Mouse (Mus musculus) MEL (cell line): Measurements from ENCODE around the gene 2900011O08Rik. TPM values are rescaled to one million over a fixed set of nuclear protein-coding genes. Genes with fewer than 3 reads are reported as not detected.

Experiments
- DNase-seq: peaks from one replicate; pipeline ENCODE4 v3.0.0; 2011; ENCODE audit warnings: low read depth, low spot score
- H3K27ac ChIP-seq: 2 replicates; pipeline ENCODE4 v1.5.1; 2012; ENCODE audit warnings: low read depth, mild to moderate bottlenecking, control low read depth, low read length, moderate library complexity; ENCODE audit not compliant: control insufficient read depth
- H3K27me3 ChIP-seq, 2 experiments: fragments of 150-350 bp in 1 of 2; sonication (generic) in 1 of 2; 2 replicates each; pipeline ENCODE4 v1.6.1; 2012; ENCODE audit warnings: low read length in 2 of 2, mild to moderate bottlenecking in 2 of 2, improper control_type of control experiment in 1 of 2, moderate library complexity in 1 of 2; ENCODE audit not compliant: insufficient read depth in 2 of 2, control insufficient read depth in 1 of 2
- H3K36me3 ChIP-seq, 2 experiments: 2 replicates each; pipeline ENCODE4 v1.6.1; 2012 to 2014; ENCODE audit warnings: low read length in 2 of 2, improper control_type of control experiment in 1 of 2, inconsistent platforms in 1 of 2, mild to moderate bottlenecking in 1 of 2; ENCODE audit not compliant: insufficient read depth in 2 of 2, control insufficient read depth in 1 of 2
- H3K4me1 ChIP-seq, 2 experiments: fragments of 150-350 bp in 1 of 2; sonication (generic) in 1 of 2; 2 replicates each; pipeline ENCODE4 v1.6.1; 2012; ENCODE audit warnings: low read length in 2 of 2, improper control_type of control experiment in 1 of 2, mild to moderate bottlenecking in 1 of 2; ENCODE audit not compliant: insufficient read depth in 2 of 2, control insufficient read depth in 1 of 2
- H3K4me3 ChIP-seq, 2 experiments: fragments of 150-350 bp in 1 of 2; sonication (generic) in 1 of 2; 2 replicates each; pipeline ENCODE4 v1.5.1; 2012; ENCODE audit warnings: low read depth in 2 of 2, low read length in 2 of 2, mild to moderate bottlenecking in 2 of 2, moderate library complexity in 2 of 2, control low read depth in 1 of 2, improper control_type of control experiment in 1 of 2; ENCODE audit not compliant: control insufficient read depth in 1 of 2, insufficient read depth in 1 of 2
- H3K79me2 ChIP-seq: 2 replicates; pipeline ENCODE4 v1.6.1; 2012; ENCODE audit warnings: mild to moderate bottlenecking, low read length, moderate library complexity; ENCODE audit not compliant: control insufficient read depth, poor library complexity, insufficient read depth
- H3K9ac ChIP-seq: 2 replicates; pipeline ENCODE4 v1.6.1; 2012; ENCODE audit warnings: low read depth, mild to moderate bottlenecking, control low read depth, low read length, moderate library complexity; ENCODE audit not compliant: control insufficient read depth, poor library complexity, severe bottlenecking
- H3K9me3 ChIP-seq: fragments of 150-350 bp; sonication (generic); replicated peaks from 2 replicates; pipeline ENCODE4 v1.6.1; 2012; ENCODE audit warnings: mild to moderate bottlenecking, low read length, improper control_type of control experiment, moderate library complexity; ENCODE audit not compliant: insufficient read depth
- CHD2 ChIP-seq: IDR thresholded peaks from 2 replicates; pipeline ENCODE4 v1.6.1; 2011; ENCODE audit warnings: low read length, improper control_type of control experiment
- E2F4 ChIP-seq: IDR thresholded peaks from 2 replicates; pipeline ENCODE4 v1.6.1; 2011; ENCODE audit warnings: low read depth, low read length, improper control_type of control experiment, borderline replicate concordance
- ELF1 ChIP-seq: IDR thresholded peaks from 2 replicates; pipeline ENCODE4 v1.6.1; 2014; ENCODE audit warnings: low read depth, mild to moderate bottlenecking, inconsistent platforms, low read length, improper control_type of control experiment, moderate library complexity
- ETS1 ChIP-seq: IDR thresholded peaks from 2 replicates; pipeline ENCODE4 v1.6.1; 2012; ENCODE audit warnings: low read depth, mild to moderate bottlenecking, inconsistent platforms, low read length, improper control_type of control experiment, moderate library complexity
- GABPA ChIP-seq: IDR thresholded peaks from 2 replicates; pipeline ENCODE4 v1.6.1; 2012; ENCODE audit warnings: low read depth, mild to moderate bottlenecking, inconsistent platforms, low read length, improper control_type of control experiment, moderate library complexity
- GATA1 ChIP-seq: IDR thresholded peaks from 2 replicates; pipeline ENCODE4 v1.6.1; 2011; ENCODE audit warnings: low read depth, low read length, improper control_type of control experiment
- JUND ChIP-seq: IDR thresholded peaks from 2 replicates; pipeline ENCODE4 v1.6.1; 2011; ENCODE audit warnings: low read depth, mild to moderate bottlenecking, improper control_type of control experiment, low read length
- KAT2A ChIP-seq: conservative IDR thresholded peaks from 2 replicates; pipeline ENCODE4 v1.6.1; 2012; ENCODE audit warnings: low read depth, low read length, improper control_type of control experiment, inconsistent platforms
- MAX ChIP-seq: IDR thresholded peaks from 2 replicates; pipeline ENCODE4 v1.6.1; 2011; ENCODE audit warnings: low read length, improper control_type of control experiment
- MAZ ChIP-seq: IDR thresholded peaks from 2 replicates; pipeline ENCODE4 v1.6.1; 2012; ENCODE audit warnings: low read depth, mild to moderate bottlenecking, inconsistent platforms, low read length, improper control_type of control experiment
- MYB ChIP-seq: IDR thresholded peaks from 2 replicates; pipeline ENCODE4 v1.6.1; 2011; ENCODE audit warnings: mild to moderate bottlenecking, low read depth, low read length, improper control_type of control experiment
- MYC ChIP-seq: IDR thresholded peaks from 2 replicates; pipeline ENCODE4 v1.6.1; 2011; ENCODE audit warnings: low read depth, mild to moderate bottlenecking, low read length, improper control_type of control experiment, moderate library complexity
- NELFE ChIP-seq: IDR thresholded peaks from 2 replicates; pipeline ENCODE4 v1.6.1; 2011; ENCODE audit warnings: low read depth, low read length, improper control_type of control experiment
- POLR2AphosphoS5 ChIP-seq: IDR thresholded peaks from 2 replicates; pipeline ENCODE4 v1.6.1; 2012; ENCODE audit warnings: low read depth, borderline replicate concordance, mild to moderate bottlenecking, inconsistent platforms, low read length, moderate library complexity, mixed read lengths
- SIN3A ChIP-seq: IDR thresholded peaks from 2 replicates; pipeline ENCODE4 v1.6.1; 2012; ENCODE audit warnings: low read length, improper control_type of control experiment, inconsistent platforms
- SMC3 ChIP-seq: IDR thresholded peaks from 2 replicates; pipeline ENCODE4 v1.6.1; 2011; ENCODE audit warnings: low read depth, low read length, improper control_type of control experiment
- TBP ChIP-seq: IDR thresholded peaks from 2 replicates; pipeline ENCODE4 v1.8.0; 2011; ENCODE audit warnings: low read depth, low read length, improper control_type of control experiment
- TCF12 ChIP-seq: IDR thresholded peaks from 2 replicates; pipeline ENCODE4 v1.6.1; 2014; ENCODE audit warnings: low read depth, mild to moderate bottlenecking, inconsistent platforms, low read length, improper control_type of control experiment, moderate library complexity
- UBTF ChIP-seq: IDR thresholded peaks from 2 replicates; pipeline ENCODE4 v1.6.1; 2012; ENCODE audit warnings: low read depth, mild to moderate bottlenecking, inconsistent platforms, low read length, improper control_type of control experiment, moderate library complexity, borderline replicate concordance; ENCODE audit not compliant: insufficient read depth
- USF1 ChIP-seq: IDR thresholded peaks from 2 replicates; pipeline ENCODE4 v1.6.1; 2014; ENCODE audit warnings: low read depth, mild to moderate bottlenecking, inconsistent platforms, low read length, improper control_type of control experiment, moderate library complexity
- USF2 ChIP-seq, 2 experiments: IDR thresholded peaks; 2 replicates each; pipeline ENCODE4 v1.6.1; 2011 to 2012; ENCODE audit warnings: improper control_type of control experiment in 2 of 2, low read length in 2 of 2, borderline replicate concordance in 1 of 2, inconsistent platforms in 1 of 2, low read depth in 1 of 2, mild to moderate bottlenecking in 1 of 2; ENCODE audit not compliant: insufficient read depth in 1 of 2
- ZC3H11A ChIP-seq: IDR thresholded peaks from 2 replicates; pipeline ENCODE4 v1.6.1; 2012; ENCODE audit warnings: low read depth, mild to moderate bottlenecking, inconsistent platforms, low read length, improper control_type of control experiment
- ZNF384 ChIP-seq: IDR thresholded peaks from 2 replicates; pipeline ENCODE4 v1.6.1; 2012; ENCODE audit warnings: low read depth, mild to moderate bottlenecking, inconsistent platforms, low read length, improper control_type of control experiment
- polyA plus RNA-seq, 2 experiments: library from polyadenylated mRNA; stranded (reverse) in 1 of 2; unstranded in 1 of 2; fragments of >175 nt in 1 of 2; fragments of >200 nt in 1 of 2; gene quantifications; 2 replicates each; pipeline versions ENCODE4 v1.2.1 to v1.2.4; 2012; ENCODE audit warnings: low replicate concordance in 2 of 2, low read depth in 1 of 2; ENCODE audit not compliant: insufficient read length in 2 of 2, insufficient read depth in 1 of 2, missing spikeins in 1 of 2
- total RNA-seq: library from RNA; depleted of rRNA; stranded (reverse); fragments of 300-350 nt; gene quantifications from 2 replicates; pipeline ENCODE4 v1.2.3, GENCODE M21; 2012

2900011O08Rik gene
- total and polyA plus RNA-seq, 3 experiments: 0.04 TPM; not detected in 2

DNA sequence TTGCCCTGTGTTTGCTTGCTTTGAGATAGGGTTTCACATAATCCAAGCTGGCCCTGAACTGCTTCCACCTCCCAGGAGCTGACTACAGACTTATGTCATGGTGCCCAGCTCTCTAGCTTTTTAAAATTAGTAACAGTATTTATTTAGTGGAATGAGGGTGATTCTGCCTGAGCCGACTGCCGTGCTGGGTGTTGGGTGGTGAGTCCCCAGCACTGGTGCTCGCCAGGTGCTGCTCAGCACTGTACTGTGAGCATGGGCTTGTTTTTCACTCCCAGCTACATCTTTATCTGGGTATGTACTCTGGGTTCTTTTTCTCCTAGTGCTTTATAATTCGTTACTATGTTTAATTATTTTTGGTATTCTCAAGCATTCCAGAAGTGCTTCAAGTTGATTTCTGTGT is 41.3 kb upstream of the 2900011O08Rik start:
- no peak overlapping the region for H3K4me3 ChIP-seq
- no peak overlapping the region for H3K27ac ChIP-seq
- H3K79me2 ChIP-seq: no peaks in the 10 kb centered on the region
- no peaks in the 10 kb centered on the region for H3K27me3 ChIP-seq
- DNase-seq: no peak
- peaks cover 0 to 4% of the 10 kb centered on the region in 2 experiments; a peak in 2 of 4 replicates for H3K36me3 ChIP-seq
- H3K4me1 ChIP-seq: peaks cover 0 to 2% of the 10 kb centered on the region in 2 experiments; a peak in 1 of 4 replicates
- H3K9me3 ChIP-seq: no peaks in the 10 kb centered on the region
- H3K9ac ChIP-seq: no peak overlapping the region
- TF ChIP-seq GABPA (no peak), CHD2 (no peak), JUND (no peak), MYB (no peak), GATA1 (no peak), UBTF (no peak), NELFE (no peak)
- TF ChIP-seq, all 39 proteins: peak for 0

DNA sequence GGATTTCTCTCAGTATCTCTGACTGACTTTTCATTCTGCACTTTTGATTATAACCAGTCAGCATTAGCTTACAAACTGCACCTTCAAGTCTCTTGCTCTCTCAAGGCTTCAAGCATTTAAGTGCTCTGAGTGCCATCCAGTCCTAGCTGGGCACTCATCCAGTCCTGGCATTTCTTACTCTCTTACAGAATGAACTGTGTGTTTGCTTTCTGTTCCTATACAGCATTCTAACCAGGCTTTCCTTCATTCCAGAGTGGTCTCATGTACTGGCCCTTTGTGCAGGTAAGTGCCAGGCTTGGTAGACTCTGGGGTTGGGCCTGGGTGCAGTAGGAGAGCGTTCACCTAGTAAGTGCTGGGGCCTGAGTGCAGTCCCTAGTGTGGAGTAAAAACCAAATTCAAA is 40.1 kb upstream of the 2900011O08Rik start:
- Histone ChIP-seq H3K9me3 (no peaks in the 10 kb centered on the region), H3K27ac (no peak overlapping the region), H3K4me1 (peaks cover 0 to 2% of the 10 kb centered on the region in 2 experiments; a peak in 1 of 4 replicates), H3K4me3 (no peak overlapping the region), H3K9ac (no peak overlapping the region), H3K79me2 (no peaks in the 10 kb centered on the region), H3K27me3 (no peaks in the 10 kb centered on the region), H3K36me3 (peaks cover 0 to 4% of the 10 kb centered on the region in 2 experiments; a peak in 2 of 4 replicates)
- DNase-seq: no peak
- TF ChIP-seq ETS1 (no peak), TCF12 (no peak), JUND (no peak), ZNF384 (no peak), TBP (no peak), ELF1 (no peak), SMC3 (no peak), MYB (no peak), KAT2A (no peak), SIN3A (no peak), MYC (no peak), E2F4 (no peak), POLR2AphosphoS5 (no peak), USF1 (no peak), USF2 (IDR thresholded peaks at IDR 0.05; ENCODE audit: borderline replicate concordance in 1 of 2, insufficient read depth in 1 of 2, low read depth in 1 of 2, low read length in 2 of 2) (no peak), MAZ (no peak), ZC3H11A (no peak), MAX (no peak)
